Mouse (Mus musculus): ENCODE data around the gene Timmdc1. TPM values are rescaled to one million over a fixed set of nuclear protein-coding genes. Genes with fewer than 3 reads are reported as not detected.

The Timmdc1 gene
- total and polyA plus RNA-seq, 2 experiments from 2014 or later: 47.4 to 90.1 TPM

- no peaks in the 10 kb centered on the region for H3K36me3 ChIP-seq (replicated peaks; ENCODE audit: control insufficient read depth, insufficient read depth, low read length)
- TF ChIP-seq EP300 (IDR thresholded peaks at IDR 0.05; ENCODE audit: low read depth): no peak
- no peaks in the 10 kb centered on the region for H3K9me3 ChIP-seq (replicated peaks; ENCODE audit: control insufficient read depth, low read length)
- H3K27ac ChIP-seq (ENCODE audit: low read depth): no peak overlapping the region
- DNase-seq (ENCODE audit: low spot score) (no peak), ATAC-seq (ENCODE audit: insufficient read depth, low read depth) (no peak)
- H3K4me2 ChIP-seq (ENCODE audit: low read depth, low read length): no peak overlapping the region
- WGBS: 74% methylated on average over 4 of the region's 4 CpGs
- H3K27me3 ChIP-seq (ENCODE audit: control insufficient read depth, insufficient read depth, low read length): no peaks in the 10 kb centered on the region
- peaks cover 4% of the 10 kb centered on the region; the same call in 1 of the 2 replicates for H3K4me1 ChIP-seq (ENCODE audit: control insufficient read depth, insufficient read depth)
- no peak overlapping the region for H3K4me3 ChIP-seq (ENCODE audit: low read depth, low read length)
- H3K9ac ChIP-seq (replicated peaks; ENCODE audit: low read depth, low read length): no peak overlapping the region
These were observed 56.4 kb downstream of the Timmdc1 start for GRCm38 (mm10) chr16:38466089-38466488.

GRCm38 (mm10) chr16:38463305-38463704 is 59.2 kb downstream of the Timmdc1 start:
- ATAC-seq (ENCODE audit: insufficient read depth, low read depth) (no peak), DNase-seq (ENCODE audit: low spot score) (no peak)
- Histone ChIP-seq H3K36me3 (replicated peaks; ENCODE audit: control insufficient read depth, insufficient read depth, low read length) (no peaks in the 10 kb centered on the region), H3K9ac (replicated peaks; ENCODE audit: low read depth, low read length) (no peak overlapping the region), H3K4me2 (ENCODE audit: low read depth, low read length) (no peak overlapping the region), H3K4me3 (ENCODE audit: low read depth, low read length) (no peak overlapping the region), H3K27me3 (ENCODE audit: control insufficient read depth, insufficient read depth, low read length) (no peaks in the 10 kb centered on the region), H3K27ac (ENCODE audit: low read depth) (no peak overlapping the region), H3K4me1 (ENCODE audit: control insufficient read depth, insufficient read depth) (peaks cover 1% of the 10 kb centered on the region; the same call in 1 of the 2 replicates), H3K9me3 (replicated peaks; ENCODE audit: control insufficient read depth, low read length) (no peaks in the 10 kb centered on the region)
- no peak for TF ChIP-seq CTCF (IDR thresholded peaks at IDR 0.05; ENCODE audit: low read depth)
- TF ChIP-seq EP300 (IDR thresholded peaks at IDR 0.05; ENCODE audit: low read depth): no peak
- WGBS: 86% methylated on average over 5 of the region's 5 CpGs

GRCm38 (mm10) chr16:38462161-38462560 is 60.3 kb downstream of the Timmdc1 start:
- ATAC-seq (ENCODE audit: insufficient read depth, low read depth): no peak
- 68% methylated on average over 7 of the region's 7 CpGs for WGBS
- no peaks in the 10 kb centered on the region for H3K9me3 ChIP-seq (replicated peaks; ENCODE audit: control insufficient read depth, low read length)
- no peak overlapping the region for H3K4me2 ChIP-seq (ENCODE audit: low read depth, low read length)
- H3K4me3 ChIP-seq (ENCODE audit: low read depth, low read length): no peak overlapping the region
- TF ChIP-seq CTCF (IDR thresholded peaks at IDR 0.05; ENCODE audit: low read depth): no peak
- no peak for TF ChIP-seq EP300 (IDR thresholded peaks at IDR 0.05; ENCODE audit: low read depth)
- DNase-seq (ENCODE audit: low spot score): no peak
- no peaks in the 10 kb centered on the region for H3K4me1 ChIP-seq (ENCODE audit: control insufficient read depth, insufficient read depth)
- H3K36me3 ChIP-seq (replicated peaks; ENCODE audit: control insufficient read depth, insufficient read depth, low read length): no peaks in the 10 kb centered on the region
- H3K9ac ChIP-seq (replicated peaks; ENCODE audit: low read depth, low read length): no peak overlapping the region
- no peak overlapping the region for H3K27ac ChIP-seq (ENCODE audit: low read depth)
- no peaks in the 10 kb centered on the region for H3K27me3 ChIP-seq (ENCODE audit: control insufficient read depth, insufficient read depth, low read length)

GRCm38 (mm10) chr16:38461749-38462148 is 60.7 kb downstream of the Timmdc1 start:
- Histone ChIP-seq H3K4me1 (ENCODE audit: control insufficient read depth, insufficient read depth) (no peaks in the 10 kb centered on the region), H3K27ac (ENCODE audit: low read depth) (no peak overlapping the region), H3K27me3 (ENCODE audit: control insufficient read depth, insufficient read depth, low read length) (no peaks in the 10 kb centered on the region), H3K9ac (replicated peaks; ENCODE audit: low read depth, low read length) (no peak overlapping the region), H3K4me3 (ENCODE audit: low read depth, low read length) (no peak overlapping the region), H3K4me2 (ENCODE audit: low read depth, low read length) (no peak overlapping the region), H3K36me3 (replicated peaks; ENCODE audit: control insufficient read depth, insufficient read depth, low read length) (no peaks in the 10 kb centered on the region), H3K9me3 (replicated peaks; ENCODE audit: control insufficient read depth, low read length) (no peaks in the 10 kb centered on the region)
- ATAC-seq (ENCODE audit: insufficient read depth, low read depth): no peak
- no peak for TF ChIP-seq EP300 (IDR thresholded peaks at IDR 0.05; ENCODE audit: low read depth)
- no peak for TF ChIP-seq CTCF (IDR thresholded peaks at IDR 0.05; ENCODE audit: low read depth)
- DNase-seq (ENCODE audit: low spot score): no peak
- WGBS: 73% methylated on average over 8 of the region's 8 CpGs

GRCm38 (mm10) chr16:38459990-38460389 is 62.5 kb downstream of the Timmdc1 start:
- Histone ChIP-seq H3K36me3 (replicated peaks; ENCODE audit: control insufficient read depth, insufficient read depth, low read length) (no peaks in the 10 kb centered on the region), H3K27ac (ENCODE audit: low read depth) (no peak overlapping the region), H3K9ac (replicated peaks; ENCODE audit: low read depth, low read length) (no peak overlapping the region), H3K4me2 (ENCODE audit: low read depth, low read length) (no peak overlapping the region), H3K4me3 (ENCODE audit: low read depth, low read length) (no peak overlapping the region), H3K27me3 (ENCODE audit: control insufficient read depth, insufficient read depth, low read length) (no peaks in the 10 kb centered on the region), H3K4me1 (ENCODE audit: control insufficient read depth, insufficient read depth) (no peaks in the 10 kb centered on the region), H3K9me3 (replicated peaks; ENCODE audit: control insufficient read depth, low read length) (no peaks in the 10 kb centered on the region)
- WGBS: 80% methylated on average over 4 of the region's 4 CpGs
- no peak for DNase-seq (ENCODE audit: low spot score)
- no peak for TF ChIP-seq CTCF (IDR thresholded peaks at IDR 0.05; ENCODE audit: low read depth)
- TF ChIP-seq EP300 (IDR thresholded peaks at IDR 0.05; ENCODE audit: low read depth): no peak
- ATAC-seq (ENCODE audit: insufficient read depth, low read depth): no peak

- no peaks in the 10 kb centered on the region for H3K36me3 ChIP-seq (replicated peaks; ENCODE audit: control insufficient read depth, insufficient read depth, low read length)
- H3K4me1 ChIP-seq (ENCODE audit: control insufficient read depth, insufficient read depth): no peaks in the 10 kb centered on the region
- H3K4me3 ChIP-seq (ENCODE audit: low read depth, low read length): no peak overlapping the region
- 59% methylated on average over 6 of the region's 6 CpGs for WGBS
- ATAC-seq (ENCODE audit: insufficient read depth, low read depth): no peak
- H3K4me2 ChIP-seq (ENCODE audit: low read depth, low read length): no peak overlapping the region
- H3K27ac ChIP-seq (ENCODE audit: low read depth): no peak overlapping the region
- TF ChIP-seq EP300 (IDR thresholded peaks at IDR 0.05; ENCODE audit: low read depth): no peak
- TF ChIP-seq CTCF (IDR thresholded peaks at IDR 0.05; ENCODE audit: low read depth): no peak
- no peaks in the 10 kb centered on the region for H3K27me3 ChIP-seq (ENCODE audit: control insufficient read depth, insufficient read depth, low read length)
- no peaks in the 10 kb centered on the region for H3K9me3 ChIP-seq (replicated peaks; ENCODE audit: control insufficient read depth, low read length)
- H3K9ac ChIP-seq (replicated peaks; ENCODE audit: low read depth, low read length): no peak overlapping the region
- no peak for DNase-seq (ENCODE audit: low spot score)
These were observed 63.7 kb downstream of the Timmdc1 start for GRCm38 (mm10) chr16:38458600-38459280.

Data from heart, postnatal 0 days (tissue).